Mouse (Mus musculus) MEL (cell line): Measurements from ENCODE around the gene Armc6. TPM values are rescaled to one million over a fixed set of nuclear protein-coding genes. Genes with fewer than 3 reads are reported as not detected.

ENCODE experiments used
- DNase-seq: peaks from one replicate; pipeline ENCODE4 v3.0.0; 2011; ENCODE audit warnings: low read depth, low spot score
- H3K27ac ChIP-seq: 2 replicates; pipeline ENCODE4 v1.5.1; 2012; ENCODE audit warnings: low read depth, mild to moderate bottlenecking, control low read depth, low read length, moderate library complexity; ENCODE audit not compliant: control insufficient read depth
- H3K27me3 ChIP-seq, 2 experiments: fragments of 150-350 bp in 1 of 2; sonication (generic) in 1 of 2; 2 replicates each; pipeline ENCODE4 v1.6.1; 2012; ENCODE audit warnings: low read length in 2 of 2, mild to moderate bottlenecking in 2 of 2, improper control_type of control experiment in 1 of 2, moderate library complexity in 1 of 2; ENCODE audit not compliant: insufficient read depth in 2 of 2, control insufficient read depth in 1 of 2
- H3K36me3 ChIP-seq, 2 experiments: 2 replicates each; pipeline ENCODE4 v1.6.1; 2012 to 2014; ENCODE audit warnings: low read length in 2 of 2, improper control_type of control experiment in 1 of 2, inconsistent platforms in 1 of 2, mild to moderate bottlenecking in 1 of 2; ENCODE audit not compliant: insufficient read depth in 2 of 2, control insufficient read depth in 1 of 2
- H3K4me1 ChIP-seq, 2 experiments: fragments of 150-350 bp in 1 of 2; sonication (generic) in 1 of 2; 2 replicates each; pipeline ENCODE4 v1.6.1; 2012; ENCODE audit warnings: low read length in 2 of 2, improper control_type of control experiment in 1 of 2, mild to moderate bottlenecking in 1 of 2; ENCODE audit not compliant: insufficient read depth in 2 of 2, control insufficient read depth in 1 of 2
- H3K4me3 ChIP-seq, 2 experiments: fragments of 150-350 bp in 1 of 2; sonication (generic) in 1 of 2; 2 replicates each; pipeline ENCODE4 v1.5.1; 2012; ENCODE audit warnings: low read depth in 2 of 2, low read length in 2 of 2, mild to moderate bottlenecking in 2 of 2, moderate library complexity in 2 of 2, control low read depth in 1 of 2, improper control_type of control experiment in 1 of 2; ENCODE audit not compliant: control insufficient read depth in 1 of 2, insufficient read depth in 1 of 2
- H3K79me2 ChIP-seq: 2 replicates; pipeline ENCODE4 v1.6.1; 2012; ENCODE audit warnings: mild to moderate bottlenecking, low read length, moderate library complexity; ENCODE audit not compliant: control insufficient read depth, poor library complexity, insufficient read depth
- H3K9ac ChIP-seq: 2 replicates; pipeline ENCODE4 v1.6.1; 2012; ENCODE audit warnings: low read depth, mild to moderate bottlenecking, control low read depth, low read length, moderate library complexity; ENCODE audit not compliant: control insufficient read depth, poor library complexity, severe bottlenecking
- H3K9me3 ChIP-seq: fragments of 150-350 bp; sonication (generic); replicated peaks from 2 replicates; pipeline ENCODE4 v1.6.1; 2012; ENCODE audit warnings: mild to moderate bottlenecking, low read length, improper control_type of control experiment, moderate library complexity; ENCODE audit not compliant: insufficient read depth
- BHLHE40 ChIP-seq: IDR thresholded peaks from 2 replicates; pipeline ENCODE4 v1.6.1; 2012; ENCODE audit warnings: low read depth, mild to moderate bottlenecking, inconsistent platforms, low read length, improper control_type of control experiment, borderline replicate concordance
- CTCF ChIP-seq, 3 experiments: IDR thresholded peaks in 2 of 3; conservative IDR thresholded peaks in 1 of 3; 2 replicates each; pipeline ENCODE4 v1.5.1; 2011 to 2012; ENCODE audit warnings: low read length in 3 of 3, low read depth in 2 of 3, mild to moderate bottlenecking in 2 of 3, improper control_type of control experiment in 1 of 3, inconsistent platforms in 1 of 3, mixed read lengths in 1 of 3, moderate library complexity in 1 of 3; ENCODE audit not compliant: control insufficient read depth in 1 of 3, insufficient read depth in 1 of 3, poor library complexity in 1 of 3, severe bottlenecking in 1 of 3
- E2F4 ChIP-seq: IDR thresholded peaks from 2 replicates; pipeline ENCODE4 v1.6.1; 2011; ENCODE audit warnings: low read depth, low read length, improper control_type of control experiment, borderline replicate concordance
- GATA1 ChIP-seq: IDR thresholded peaks from 2 replicates; pipeline ENCODE4 v1.6.1; 2011; ENCODE audit warnings: low read depth, low read length, improper control_type of control experiment
- JUND ChIP-seq: IDR thresholded peaks from 2 replicates; pipeline ENCODE4 v1.6.1; 2011; ENCODE audit warnings: low read depth, mild to moderate bottlenecking, improper control_type of control experiment, low read length
- MEF2A ChIP-seq: IDR thresholded peaks from 2 replicates; pipeline ENCODE4 v1.6.1; 2014; ENCODE audit warnings: low read depth, mild to moderate bottlenecking, inconsistent platforms, low read length, improper control_type of control experiment; ENCODE audit not compliant: poor library complexity, insufficient replicate concordance, severe bottlenecking; ENCODE audit errors: extremely low read depth
- MXI1 ChIP-seq: IDR thresholded peaks from 2 replicates; pipeline ENCODE4 v1.6.1; 2011; ENCODE audit warnings: mild to moderate bottlenecking, low read depth, low read length, improper control_type of control experiment
- MYC ChIP-seq: IDR thresholded peaks from 2 replicates; pipeline ENCODE4 v1.6.1; 2011; ENCODE audit warnings: low read depth, mild to moderate bottlenecking, low read length, improper control_type of control experiment, moderate library complexity
- NRF1 ChIP-seq: IDR thresholded peaks from 2 replicates; pipeline ENCODE4 v1.6.1; 2014; ENCODE audit warnings: low read depth, mild to moderate bottlenecking, inconsistent platforms, low read length, improper control_type of control experiment, moderate library complexity; ENCODE audit not compliant: poor library complexity, insufficient read depth, severe bottlenecking
- POLR2AphosphoS5 ChIP-seq: IDR thresholded peaks from 2 replicates; pipeline ENCODE4 v1.6.1; 2012; ENCODE audit warnings: low read depth, borderline replicate concordance, mild to moderate bottlenecking, inconsistent platforms, low read length, moderate library complexity, mixed read lengths
- SMC3 ChIP-seq: IDR thresholded peaks from 2 replicates; pipeline ENCODE4 v1.6.1; 2011; ENCODE audit warnings: low read depth, low read length, improper control_type of control experiment
- TBP ChIP-seq: IDR thresholded peaks from 2 replicates; pipeline ENCODE4 v1.8.0; 2011; ENCODE audit warnings: low read depth, low read length, improper control_type of control experiment
- TCF12 ChIP-seq: IDR thresholded peaks from 2 replicates; pipeline ENCODE4 v1.6.1; 2014; ENCODE audit warnings: low read depth, mild to moderate bottlenecking, inconsistent platforms, low read length, improper control_type of control experiment, moderate library complexity
- USF2 ChIP-seq, 2 experiments: IDR thresholded peaks; 2 replicates each; pipeline ENCODE4 v1.6.1; 2011 to 2012; ENCODE audit warnings: improper control_type of control experiment in 2 of 2, low read length in 2 of 2, borderline replicate concordance in 1 of 2, inconsistent platforms in 1 of 2, low read depth in 1 of 2, mild to moderate bottlenecking in 1 of 2; ENCODE audit not compliant: insufficient read depth in 1 of 2
- ZC3H11A ChIP-seq: IDR thresholded peaks from 2 replicates; pipeline ENCODE4 v1.6.1; 2012; ENCODE audit warnings: low read depth, mild to moderate bottlenecking, inconsistent platforms, low read length, improper control_type of control experiment
- ZKSCAN1 ChIP-seq: IDR thresholded peaks from 2 replicates; pipeline ENCODE4 v1.6.1; 2012; ENCODE audit warnings: low read depth, mild to moderate bottlenecking, inconsistent platforms, low read length, improper control_type of control experiment, moderate library complexity
- ZMIZ1 ChIP-seq: IDR thresholded peaks from 2 replicates; pipeline ENCODE4 v1.6.1; 2012; ENCODE audit warnings: low read depth, mild to moderate bottlenecking, inconsistent platforms, low read length, improper control_type of control experiment, moderate library complexity
- ZNF384 ChIP-seq: IDR thresholded peaks from 2 replicates; pipeline ENCODE4 v1.6.1; 2012; ENCODE audit warnings: low read depth, mild to moderate bottlenecking, inconsistent platforms, low read length, improper control_type of control experiment
- polyA plus RNA-seq, 2 experiments: library from polyadenylated mRNA; stranded (reverse) in 1 of 2; unstranded in 1 of 2; fragments of >175 nt in 1 of 2; fragments of >200 nt in 1 of 2; gene quantifications; 2 replicates each; pipeline versions ENCODE4 v1.2.1 to v1.2.4; 2012; ENCODE audit warnings: low replicate concordance in 2 of 2, low read depth in 1 of 2; ENCODE audit not compliant: insufficient read length in 2 of 2, insufficient read depth in 1 of 2, missing spikeins in 1 of 2
- total RNA-seq: library from RNA; depleted of rRNA; stranded (reverse); fragments of 300-350 nt; gene quantifications from 2 replicates; pipeline ENCODE4 v1.2.3, GENCODE M21; 2012

The Armc6 gene
- total and polyA plus RNA-seq, 3 experiments = 39.5 to 63.9 TPM; not detected in 1

GRCm38 (mm10) chr8:70178231-70178630, 56.0 kb downstream of the Armc6 start:
- no peak for TF ChIP-seq NRF1
- TF ChIP-seq MYC = no peak
- no peak for TF ChIP-seq BHLHE40
- no peak for TF ChIP-seq POLR2AphosphoS5
- TF ChIP-seq MEF2A = no peak
- no peak for TF ChIP-seq ZMIZ1
- TF ChIP-seq JUND = no peak
- no peak for TF ChIP-seq MXI1
- TF ChIP-seq ZNF384 = peak; percentile 87
- no peak for TF ChIP-seq GATA1
- peak; percentile 86 for TF ChIP-seq TBP
- TF ChIP-seq SMC3 = no peak
- TF ChIP-seq TCF12 = no peak
- TF ChIP-seq ZKSCAN1 = no peak
- TF ChIP-seq CTCF (IDR thresholded peaks at IDR 0.05 in 2 of 3, conservative IDR thresholded peaks at IDR 0.05 in 1 of 3; ENCODE audit: control insufficient read depth in 1 of 3, insufficient read depth in 1 of 3, low read depth in 2 of 3, low read length in 3 of 3, poor library complexity in 1 of 3, severe bottlenecking in 1 of 3) = no peak
- no peak for TF ChIP-seq E2F4
- no peak overlapping the region for H3K27ac ChIP-seq
- H3K4me1 ChIP-seq = peaks cover 10 to 19% of the 10 kb centered on the region in 2 experiments

GRCm38 (mm10) chr8:70174079-70174478, 60.2 kb downstream of the Armc6 start:
- no peak for TF ChIP-seq USF2 (IDR thresholded peaks at IDR 0.05; ENCODE audit: borderline replicate concordance in 1 of 2, insufficient read depth in 1 of 2, low read depth in 1 of 2, low read length in 2 of 2)
- no peak for TF ChIP-seq E2F4
- TF ChIP-seq ZC3H11A = no peak
- TF ChIP-seq TBP = no peak
- no peak for TF ChIP-seq MEF2A
- no peak for TF ChIP-seq TCF12
- no peak for TF ChIP-seq NRF1
- Histone ChIP-seq H3K79me2 (peaks cover 10% of the 10 kb centered on the region), H3K36me3 (peaks cover 0 to 10% of the 10 kb centered on the region in 2 experiments; a peak in 2 of 4 replicates), H3K27me3 (no peaks in the 10 kb centered on the region), H3K4me1 (peaks cover 7 to 17% of the 10 kb centered on the region in 2 experiments), H3K9ac (no peak overlapping the region), H3K27ac (no peak overlapping the region), H3K9me3 (no peaks in the 10 kb centered on the region), H3K4me3 (no peak overlapping the region)
- DNase-seq = no peak

More at GRCm38 (mm10) chr8:70178231-70178630, 56.0 kb downstream of the Armc6 start:
- Histone ChIP-seq H3K4me3 (no peak overlapping the region), H3K27me3 (no peaks in the 10 kb centered on the region), H3K36me3 (peaks cover 0 to 14% of the 10 kb centered on the region in 2 experiments; a peak in 2 of 4 replicates), H3K9ac (no peak overlapping the region), H3K9me3 (no peaks in the 10 kb centered on the region), H3K79me2 (peaks cover 5% of the 10 kb centered on the region)
- peak; percentile 39 for DNase-seq
